Mouse (Mus musculus) neural tube, embryonic 13.5 days (tissue): ENCODE results near the gene Dpf3. TPM values are rescaled to one million over a fixed set of nuclear protein-coding genes. Genes with fewer than 3 reads are reported as not detected.
A peak's percentile ranks its signal among the peaks of the same experiment; 100 is the strongest.

ENCODE experiments used
- ATAC-seq: fragments of 200-750 bp; cut with Nextera tagmentation; 2 replicates; pipeline ENCODE4 v1.8.0; 2017; ENCODE audit warnings: low read depth, mild to moderate bottlenecking, moderate TSS enrichment, moderate library complexity
- H3K27ac ChIP-seq: fragments of 300-500 bp; sonication (generic); replicated peaks from 2 replicates; pipeline ENCODE4 v1.5.1; 2015; ENCODE audit warnings: moderate library complexity, mild to moderate bottlenecking, inconsistent platforms
- H3K27me3 ChIP-seq: fragments of 300-500 bp; sonication (generic); 2 replicates; pipeline ENCODE4 v1.6.1; 2015; ENCODE audit warnings: mild to moderate bottlenecking, inconsistent platforms
- H3K36me3 ChIP-seq: fragments of 300-500 bp; sonication (generic); 2 replicates; pipeline ENCODE4 v1.6.1; 2015; ENCODE audit warnings: mild to moderate bottlenecking, inconsistent platforms
- H3K4me1 ChIP-seq: fragments of 300-500 bp; sonication (generic); replicated peaks from 2 replicates; pipeline ENCODE4 v1.6.1; 2015; ENCODE audit warnings: inconsistent platforms
- H3K4me2 ChIP-seq: fragments of 300-500 bp; sonication (generic); 2 replicates; pipeline ENCODE4 v1.6.1; 2015; ENCODE audit warnings: inconsistent platforms, mild to moderate bottlenecking, moderate library complexity
- H3K4me3 ChIP-seq: fragments of 300-500 bp; sonication (generic); 2 replicates; pipeline ENCODE4 v1.5.1; 2015; ENCODE audit warnings: mild to moderate bottlenecking, inconsistent platforms
- H3K9ac ChIP-seq: fragments of 300-500 bp; sonication (generic); 2 replicates; pipeline ENCODE4 v1.6.1; 2015; ENCODE audit warnings: moderate library complexity, mild to moderate bottlenecking, inconsistent platforms
- H3K9me3 ChIP-seq: fragments of 300-500 bp; sonication (generic); 2 replicates; pipeline ENCODE4 v1.6.1; 2016; ENCODE audit warnings: inconsistent platforms
- WGBS: fragments of 180-500 bp; shearing (Covaris S2); methylation state at CpG from one replicate; pipeline ENCODE4 v1.1.7; 2015; 5-methylcytosine and 5-hydroxymethylcytosine counted together
- polyA plus RNA-seq: library from polyadenylated mRNA; unstranded; fragments of >200 nt; fragmentation: Nextera tagmentation; extraction: Ambion mirVana; gene quantifications from 2 replicates; pipeline ENCODE4 v1.2.1, GENCODE M21; 2015

Gene Dpf3
- polyA plus RNA-seq, result 20.8 and 21.7 TPM in 2 replicates

GRCm38 (mm10) chr12:83487476-83487991 lies at the start of gene Dpf3:
Gene Dpf3 (minus strand): TSS chr12:83487716.
- Histone ChIP-seq H3K4me1 (peaks cover 29% of the 10 kb centered on the region), H3K27ac (peak within 1 kb of the TSS; percentile 93), H3K36me3 (no peaks in the 10 kb centered on the region), H3K9me3 (0 out of 2 replicates have a peak, but pooled peaks cover 5% of the 10 kb centered on the region), H3K4me2 (peak within 1 kb of the TSS; percentile 98), H3K4me3 (peak within 1 kb of the TSS; percentile 79), H3K27me3 (no peaks in the 10 kb centered on the region), H3K9ac (peak within 1 kb of the TSS; percentile 83)
- WGBS, result under 1% methylated on average over 31 of the region's 31 CpGs
- ATAC-seq, result peak; percentile 89

DNA sequence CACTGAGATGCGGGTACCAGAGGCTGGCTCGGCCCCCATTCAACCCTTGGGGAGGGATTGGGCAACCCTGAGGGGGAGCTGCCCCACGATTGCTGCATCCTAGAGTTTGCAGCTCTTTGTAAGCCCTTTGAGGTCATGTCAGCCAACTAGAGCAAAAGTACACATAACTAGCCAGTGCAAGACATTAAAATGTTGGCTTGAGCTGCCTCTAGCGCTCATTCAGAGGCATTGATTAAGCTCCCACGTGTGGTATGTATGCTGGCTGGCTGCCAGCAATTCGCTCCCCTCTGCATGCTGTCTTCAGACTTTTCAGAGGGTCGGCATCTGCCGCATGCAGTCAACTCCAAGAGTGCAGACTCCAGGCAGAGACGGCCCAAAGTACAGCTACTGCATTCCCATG lies 48.5 kb upstream of the Dpf3 start:
- no peak overlapping the region for H3K9ac ChIP-seq
- peaks cover 91% of the 10 kb centered on the region for H3K36me3 ChIP-seq
- H3K4me2 ChIP-seq, result no peak overlapping the region
- H3K4me1 ChIP-seq, result peaks cover 11% of the 10 kb centered on the region
- no peaks in the 10 kb centered on the region for H3K27me3 ChIP-seq
- 0 out of 2 replicates have a peak overlapping the region, but pooled peaks have one; percentile 28 for H3K27ac ChIP-seq
- 39% methylated on average over 9 of the region's 9 CpGs for WGBS
- no peaks in the 10 kb centered on the region for H3K9me3 ChIP-seq
- no peak overlapping the region for H3K4me3 ChIP-seq
- ATAC-seq, result peak; percentile 68; the same call in 1 of the 2 replicates

GRCm38 (mm10) chr12:83535428-83535827 lies 47.9 kb upstream of the Dpf3 start:
- H3K4me1 ChIP-seq, result peaks cover 11% of the 10 kb centered on the region
- H3K4me2 ChIP-seq, result no peak overlapping the region
- no peak for ATAC-seq
- no peak overlapping the region for H3K4me3 ChIP-seq
- H3K9me3 ChIP-seq, result no peaks in the 10 kb centered on the region
- H3K36me3 ChIP-seq, result peaks cover 90% of the 10 kb centered on the region
- no peaks in the 10 kb centered on the region for H3K27me3 ChIP-seq
- H3K27ac ChIP-seq, result no peak overlapping the region
- 83% methylated on average over 11 of the region's 11 CpGs for WGBS
- no peak overlapping the region for H3K9ac ChIP-seq

DNA sequence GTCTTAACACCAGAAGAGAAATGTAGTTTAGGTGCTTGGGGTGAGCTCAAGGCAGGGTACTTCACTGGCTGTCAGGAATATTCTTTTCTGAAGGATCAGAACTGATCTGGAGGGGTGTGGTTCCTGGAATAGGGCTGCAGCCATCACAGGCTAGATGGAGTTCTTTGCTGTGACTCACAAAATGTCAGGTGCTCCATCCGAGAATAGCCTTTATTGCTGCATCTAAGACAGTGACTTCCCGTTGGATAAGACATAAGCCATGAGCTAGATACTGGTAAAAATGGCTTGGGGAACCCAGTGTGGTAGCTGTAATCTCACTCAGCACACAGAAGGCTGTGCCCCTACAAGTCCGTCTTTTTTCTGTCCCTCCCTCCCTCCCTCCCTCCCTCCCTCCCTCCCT lies 46.7 kb upstream of the Dpf3 start:
- no peak overlapping the region for H3K27ac ChIP-seq
- no peak for ATAC-seq
- H3K27me3 ChIP-seq, result no peaks in the 10 kb centered on the region
- no peaks in the 10 kb centered on the region for H3K9me3 ChIP-seq
- no peak overlapping the region for H3K9ac ChIP-seq
- peaks cover 11% of the 10 kb centered on the region for H3K4me1 ChIP-seq
- no peak overlapping the region for H3K4me2 ChIP-seq
- 90% methylated on average over 3 of the region's 3 CpGs for WGBS
- no peak overlapping the region for H3K4me3 ChIP-seq
- H3K36me3 ChIP-seq, result peaks cover 83% of the 10 kb centered on the region

GRCm38 (mm10) chr12:83532966-83533365 lies 45.5 kb upstream of the Dpf3 start:
- no peak for ATAC-seq
- Histone ChIP-seq H3K36me3 (peaks cover 74% of the 10 kb centered on the region), H3K4me2 (no peak overlapping the region), H3K4me1 (peaks cover 11% of the 10 kb centered on the region), H3K9ac (no peak overlapping the region), H3K27ac (no peak overlapping the region), H3K9me3 (no peaks in the 10 kb centered on the region), H3K4me3 (no peak overlapping the region), H3K27me3 (no peaks in the 10 kb centered on the region)
- WGBS, result 96% methylated on average over 3 of the region's 3 CpGs

GRCm38 (mm10) chr12:83531992-83532391 lies 44.5 kb upstream of the Dpf3 start:
- no peak overlapping the region for H3K9ac ChIP-seq
- no peak for ATAC-seq
- H3K27me3 ChIP-seq, result no peaks in the 10 kb centered on the region
- no peak overlapping the region for H3K4me2 ChIP-seq
- no peak overlapping the region for H3K4me3 ChIP-seq
- no peak overlapping the region for H3K27ac ChIP-seq
- H3K4me1 ChIP-seq, result peaks cover 11% of the 10 kb centered on the region
- WGBS, result 90% methylated on average over 6 of the region's 6 CpGs
- H3K9me3 ChIP-seq, result no peaks in the 10 kb centered on the region
- H3K36me3 ChIP-seq, result peaks cover 64% of the 10 kb centered on the region

GRCm38 (mm10) chr12:83528665-83529064 lies 41.1 kb upstream of the Dpf3 start:
- Histone ChIP-seq H3K27ac (no peak overlapping the region), H3K36me3 (peaks cover 39% of the 10 kb centered on the region), H3K4me2 (no peak overlapping the region), H3K9ac (no peak overlapping the region), H3K4me3 (no peak overlapping the region), H3K4me1 (0 out of 2 replicates have a peak, but pooled peaks cover 3% of the 10 kb centered on the region), H3K27me3 (no peaks in the 10 kb centered on the region), H3K9me3 (no peaks in the 10 kb centered on the region)
- ATAC-seq, result no peak
- 90% methylated on average over 5 of the region's 5 CpGs for WGBS

DNA sequence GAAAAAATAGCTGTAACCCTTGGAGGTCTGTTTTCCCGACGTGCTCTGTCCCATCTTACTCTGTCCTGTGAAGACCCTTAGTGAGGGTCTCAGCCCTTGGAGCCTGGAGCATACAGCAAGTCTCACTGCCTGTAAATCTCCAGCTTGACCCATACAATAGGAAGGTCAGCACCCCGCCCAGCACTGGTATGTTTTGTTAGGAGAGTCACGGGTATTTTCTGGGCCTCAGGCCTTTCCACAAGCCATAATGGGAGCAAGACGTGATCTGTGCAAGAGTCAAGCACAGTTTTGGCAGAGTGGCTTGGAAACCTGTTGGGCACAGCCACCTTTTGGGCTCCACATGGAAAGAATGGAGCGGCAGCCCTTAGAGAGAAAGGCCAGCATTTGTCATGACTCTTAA lies 40.3 kb upstream of the Dpf3 start:
- 29% methylated on average over 6 of the region's 6 CpGs for WGBS

GRCm38 (mm10) chr12:83525822-83526544 lies 38.5 kb upstream of the Dpf3 start:
- no peak overlapping the region for H3K4me2 ChIP-seq
- no peak overlapping the region for H3K4me3 ChIP-seq
- 87% methylated on average over 18 of the region's 18 CpGs for WGBS
- H3K9ac ChIP-seq, result no peak overlapping the region
- no peak for ATAC-seq
- H3K9me3 ChIP-seq, result no peaks in the 10 kb centered on the region
- H3K4me1 ChIP-seq, result peaks cover 25% of the 10 kb centered on the region
- H3K27ac ChIP-seq, result no peak overlapping the region
- no peaks in the 10 kb centered on the region for H3K27me3 ChIP-seq
- H3K36me3 ChIP-seq, result peaks cover 12% of the 10 kb centered on the region

More for the DNA sequence above, 40.3 kb upstream of the Dpf3 start:
- no peak overlapping the region for H3K4me2 ChIP-seq
- ATAC-seq, result no peak
- H3K9me3 ChIP-seq, result no peaks in the 10 kb centered on the region
- H3K4me3 ChIP-seq, result no peak overlapping the region
- no peak overlapping the region for H3K9ac ChIP-seq
- peaks cover 30% of the 10 kb centered on the region for H3K36me3 ChIP-seq
- no peaks in the 10 kb centered on the region for H3K27me3 ChIP-seq
- 0 out of 2 replicates have a peak, but pooled peaks cover 10% of the 10 kb centered on the region for H3K4me1 ChIP-seq
- H3K27ac ChIP-seq, result no peak overlapping the region

DNA sequence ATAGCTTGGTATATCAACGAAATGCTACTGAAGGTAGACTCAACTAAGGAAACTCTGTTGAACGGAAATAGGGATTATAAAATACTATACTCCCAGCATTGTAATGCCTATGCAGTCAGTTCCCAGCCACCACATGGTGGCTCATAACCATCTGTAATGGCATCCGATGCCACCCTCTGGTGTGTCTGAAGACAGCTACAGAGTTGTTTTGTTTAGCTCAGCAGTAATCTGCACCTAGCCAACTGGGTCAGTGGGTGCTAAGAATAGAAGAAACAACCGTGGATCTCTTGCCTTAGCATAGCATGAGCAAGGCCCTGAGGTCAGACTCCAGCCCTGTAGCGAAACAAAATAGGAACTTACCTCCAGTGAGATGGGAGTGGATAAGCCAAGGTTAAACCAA lies 36.8 kb upstream of the Dpf3 start:
- Histone ChIP-seq H3K36me3 (peaks cover 3% of the 10 kb centered on the region; the same call in 1 of the 2 replicates), H3K4me2 (no peak overlapping the region), H3K27me3 (no peaks in the 10 kb centered on the region), H3K9me3 (no peaks in the 10 kb centered on the region), H3K9ac (no peak overlapping the region), H3K4me3 (no peak overlapping the region), H3K27ac (no peak overlapping the region), H3K4me1 (peaks cover 31% of the 10 kb centered on the region)
- no peak for ATAC-seq
- 84% methylated on average over 5 of the region's 5 CpGs for WGBS

- no peak overlapping the region for H3K4me2 ChIP-seq
- WGBS, result 76% methylated on average over 4 of the region's 4 CpGs
- no peaks in the 10 kb centered on the region for H3K9me3 ChIP-seq
- H3K27ac ChIP-seq, result no peak overlapping the region
- no peaks in the 10 kb centered on the region; the same call in 1 of the 2 replicates for H3K36me3 ChIP-seq
- H3K4me1 ChIP-seq, result peaks cover 31% of the 10 kb centered on the region
- ATAC-seq, result no peak
- no peak overlapping the region for H3K9ac ChIP-seq
- H3K4me3 ChIP-seq, result no peak overlapping the region
- H3K27me3 ChIP-seq, result no peaks in the 10 kb centered on the region
Observed at GRCm38 (mm10) chr12:83523892-83524291, 36.4 kb upstream of the Dpf3 start.

DNA sequence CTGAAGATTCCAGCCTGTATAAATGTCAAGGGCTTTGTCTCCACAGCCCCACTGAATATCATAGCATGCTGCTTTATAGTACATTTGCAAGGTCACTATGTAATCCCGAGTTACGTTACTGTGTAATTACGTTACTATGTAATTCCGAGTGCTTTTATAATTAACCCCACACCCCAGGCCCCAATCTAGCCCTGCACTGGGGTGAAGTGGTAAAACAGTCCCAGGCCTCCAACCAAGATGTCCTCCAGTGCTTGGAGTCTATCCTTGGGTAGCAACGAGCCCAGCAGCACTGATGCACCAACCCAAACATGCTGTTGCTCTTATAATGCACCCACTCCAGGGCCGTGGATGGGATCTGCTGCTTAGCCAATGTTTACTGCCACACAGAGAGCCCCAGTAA lies 35.5 kb upstream of the Dpf3 start:
- Histone ChIP-seq H3K27ac (no peak overlapping the region), H3K9me3 (no peaks in the 10 kb centered on the region), H3K4me2 (no peak overlapping the region), H3K27me3 (no peaks in the 10 kb centered on the region), H3K9ac (no peak overlapping the region), H3K4me1 (peaks cover 31% of the 10 kb centered on the region), H3K36me3 (no peaks in the 10 kb centered on the region), H3K4me3 (no peak overlapping the region)
- no peak for ATAC-seq
- 82% methylated on average over 6 of the region's 6 CpGs for WGBS
